Mouse (Mus musculus) limb, embryonic 10.5 days (tissue): ENCODE results near the gene Ralgapa2. TPM values are rescaled to one million over a fixed set of nuclear protein-coding genes. Genes with fewer than 3 reads are reported as not detected.
"Not testable (repeated sequence)": the region's sequence is repeated elsewhere in the genome, so short reads cannot be mapped to it uniquely, and the experiment has no call there.

ENCODE experiments used
- DNase-seq: peaks from one replicate; pipeline ENCODE4 v3.0.0-alpha.2; 2017; ENCODE audit warnings: low spot score
- H3K27ac ChIP-seq: fragments of 300-500 bp; sonication (generic); 2 replicates; pipeline ENCODE4 v1.5.1; 2016; ENCODE audit warnings: mild to moderate bottlenecking
- H3K27me3 ChIP-seq: fragments of 300-500 bp; sonication (generic); 2 replicates; pipeline ENCODE4 v1.6.1; 2016; ENCODE audit warnings: low read depth, mild to moderate bottlenecking; ENCODE audit not compliant: poor library complexity, severe bottlenecking
- H3K36me3 ChIP-seq: fragments of 300-500 bp; sonication (generic); 2 replicates; pipeline ENCODE4 v1.6.1; 2016; ENCODE audit warnings: mild to moderate bottlenecking, moderate library complexity
- H3K4me1 ChIP-seq: fragments of 300-500 bp; sonication (generic); 2 replicates; pipeline ENCODE4 v1.6.1; 2016
- H3K4me3 ChIP-seq: fragments of 300-500 bp; sonication (generic); 2 replicates; pipeline ENCODE4 v1.5.1; 2016; ENCODE audit warnings: mild to moderate bottlenecking, moderate library complexity
- H3K9me3 ChIP-seq: fragments of 300-500 bp; sonication (generic); replicated peaks from 2 replicates; pipeline ENCODE4 v1.6.1; 2016; ENCODE audit warnings: mild to moderate bottlenecking
- whole genome bisulfite sequencing: fragments of 180-500 bp; shearing (Covaris S2); methylation state at CpG from one replicate; pipeline ENCODE4 v1.1.7; 2016; 5-methylcytosine and 5-hydroxymethylcytosine counted together
- polyA plus RNA-seq: library from polyadenylated mRNA; unstranded; fragments of >200 nt; fragmentation: Nextera tagmentation; extraction: Ambion mirVana; gene quantifications from 2 replicates; pipeline ENCODE4 v1.2.1, GENCODE M21; 2016

Gene Ralgapa2
- polyA plus RNA-seq, 1 experiment from 2014 or later: 9.0 TPM

- no peaks in the 10 kb centered on the region for H3K9me3 ChIP-seq
- WGBS: 92% methylated on average over 5 of the region's 5 CpGs
- no peak overlapping the region for H3K4me3 ChIP-seq
- H3K27ac ChIP-seq: no peak overlapping the region
- no peak for DNase-seq
- H3K36me3 ChIP-seq: no peaks in the 10 kb centered on the region
- H3K4me1 ChIP-seq: no peaks in the 10 kb centered on the region
- H3K27me3 ChIP-seq: no peaks in the 10 kb centered on the region
Measured at GRCm38 (mm10) chr2:146491830-146492610, 20.1 kb downstream of the Ralgapa2 start.

GRCm38 (mm10) chr2:146490926-146491325 lies 21.2 kb downstream of the Ralgapa2 start:
- 88% methylated on average over 1 of the region's 1 CpGs for WGBS
- Histone ChIP-seq H3K36me3 (no peaks in the 10 kb centered on the region), H3K4me1 (no peaks in the 10 kb centered on the region), H3K9me3 (no peaks in the 10 kb centered on the region), H3K27me3 (no peaks in the 10 kb centered on the region), H3K4me3 (no peak overlapping the region), H3K27ac (no peak overlapping the region)
- DNase-seq: no peak

- H3K27ac ChIP-seq: no peak overlapping the region
- DNase-seq: no peak
- no peaks in the 10 kb centered on the region for H3K4me1 ChIP-seq
- no peaks in the 10 kb centered on the region for H3K27me3 ChIP-seq
- no peaks in the 10 kb centered on the region for H3K9me3 ChIP-seq
- no peak overlapping the region for H3K4me3 ChIP-seq
- 93% methylated on average over 3 of the region's 3 CpGs for WGBS
- no peaks in the 10 kb centered on the region for H3K36me3 ChIP-seq
Measured at GRCm38 (mm10) chr2:146488291-146488690, 23.9 kb downstream of the Ralgapa2 start.

DNA sequence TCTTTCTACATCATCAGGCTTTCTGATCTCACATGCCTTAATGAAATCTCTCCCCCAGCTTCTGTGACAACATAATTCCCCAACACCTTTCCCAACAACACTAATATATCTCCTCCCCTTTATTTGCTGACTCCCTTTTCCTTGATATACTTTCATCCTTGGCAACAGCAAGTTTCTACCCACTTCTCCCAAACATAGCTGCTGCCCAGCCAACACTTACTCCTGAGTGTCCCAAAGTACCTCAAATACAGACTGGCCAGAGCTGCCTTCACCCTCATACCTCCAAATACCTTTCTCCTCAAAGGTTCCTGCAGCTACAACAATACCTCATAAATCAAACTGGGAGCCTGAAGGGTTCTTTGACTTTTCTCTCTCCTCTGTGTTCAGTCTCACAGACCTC lies 29.3 kb downstream of the Ralgapa2 start:
- H3K27me3 ChIP-seq: no peaks in the 10 kb centered on the region
- H3K9me3 ChIP-seq: no peaks in the 10 kb centered on the region
- no peaks in the 10 kb centered on the region for H3K4me1 ChIP-seq
- H3K27ac ChIP-seq: no peak overlapping the region
- DNase-seq: no peak
- 0 out of 2 replicates have a peak, but pooled peaks cover 4% of the 10 kb centered on the region for H3K36me3 ChIP-seq
- H3K4me3 ChIP-seq: no peak overlapping the region

GRCm38 (mm10) chr2:146477491-146477890 lies 34.7 kb downstream of the Ralgapa2 start:
- Histone ChIP-seq H3K27ac (no peak overlapping the region), H3K27me3 (no peaks in the 10 kb centered on the region), H3K9me3 (no peaks in the 10 kb centered on the region), H3K4me3 (no peak overlapping the region), H3K4me1 (peaks cover 11% of the 10 kb centered on the region), H3K36me3 (0 out of 2 replicates have a peak, but pooled peaks cover 4% of the 10 kb centered on the region)
- no peak for DNase-seq
- 95% methylated on average over 4 of the region's 4 CpGs for WGBS

- DNase-seq: no peak
- 0 out of 2 replicates have a peak, but pooled peaks cover 4% of the 10 kb centered on the region for H3K36me3 ChIP-seq
- H3K27me3 ChIP-seq: no peaks in the 10 kb centered on the region
- no peak overlapping the region for H3K4me3 ChIP-seq
- H3K9me3 ChIP-seq: no peaks in the 10 kb centered on the region
- peaks cover 17% of the 10 kb centered on the region for H3K4me1 ChIP-seq
- H3K27ac ChIP-seq: no peak overlapping the region
- 93% methylated on average over 6 of the region's 6 CpGs for WGBS
Measured at GRCm38 (mm10) chr2:146476428-146476972, 35.6 kb downstream of the Ralgapa2 start.

GRCm38 (mm10) chr2:146476001-146476400 lies 36.1 kb downstream of the Ralgapa2 start:
- Histone ChIP-seq H3K36me3 (0 out of 2 replicates have a peak, but pooled peaks cover 4% of the 10 kb centered on the region), H3K9me3 (no peaks in the 10 kb centered on the region), H3K4me1 (peaks cover 17% of the 10 kb centered on the region), H3K27me3 (no peaks in the 10 kb centered on the region), H3K27ac (no peak overlapping the region), H3K4me3 (no peak overlapping the region)
- DNase-seq: no peak

DNA sequence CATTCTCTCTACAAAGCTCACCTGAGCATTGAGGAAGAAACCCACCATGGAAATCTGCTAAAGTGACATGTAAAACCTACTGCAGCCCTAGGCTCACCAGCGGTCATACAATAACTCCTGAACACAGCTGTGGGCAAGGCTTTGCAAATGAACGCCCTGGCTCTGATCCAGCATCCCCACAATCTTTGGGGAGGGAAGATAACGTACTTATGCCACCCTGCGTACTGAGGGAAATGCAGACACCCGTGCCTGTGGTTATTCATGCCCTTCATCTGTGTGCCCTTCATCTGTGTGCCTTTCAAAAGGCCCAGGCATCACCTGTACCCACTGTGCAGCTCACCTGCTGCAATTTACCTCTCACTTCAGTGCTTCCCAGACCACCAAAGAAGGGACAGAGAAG lies 41.2 kb downstream of the Ralgapa2 start:
- H3K27ac ChIP-seq: no peak overlapping the region
- WGBS: 81% methylated on average over 5 of the region's 5 CpGs

GRCm38 (mm10) chr2:146469707-146470420 lies 42.3 kb downstream of the Ralgapa2 start:
- H3K4me1 ChIP-seq: peaks cover 17% of the 10 kb centered on the region
- H3K9me3 ChIP-seq: no peaks in the 10 kb centered on the region
- no peak overlapping the region for H3K27ac ChIP-seq
- H3K36me3 ChIP-seq: no peaks in the 10 kb centered on the region
- no peaks in the 10 kb centered on the region for H3K27me3 ChIP-seq
- 71% methylated on average over 12 of the region's 12 CpGs for WGBS
- DNase-seq: no peak
- H3K4me3 ChIP-seq: no peak overlapping the region

More for the DNA sequence above, 41.2 kb downstream of the Ralgapa2 start:
- H3K36me3 ChIP-seq: no peaks in the 10 kb centered on the region
- H3K4me1 ChIP-seq: peaks cover 17% of the 10 kb centered on the region
- no peaks in the 10 kb centered on the region for H3K9me3 ChIP-seq
- no peak for DNase-seq
- H3K27me3 ChIP-seq: no peaks in the 10 kb centered on the region
- H3K4me3 ChIP-seq: no peak overlapping the region

- H3K27ac ChIP-seq: no peak overlapping the region
- H3K9me3 ChIP-seq: no peaks in the 10 kb centered on the region
- WGBS: 98% methylated on average over 2 of the region's 2 CpGs
- no peaks in the 10 kb centered on the region for H3K36me3 ChIP-seq
- H3K4me3 ChIP-seq: no peak overlapping the region
- peaks cover 17% of the 10 kb centered on the region for H3K4me1 ChIP-seq
- H3K27me3 ChIP-seq: no peaks in the 10 kb centered on the region
- DNase-seq: no peak
Measured at GRCm38 (mm10) chr2:146468898-146469297, 43.2 kb downstream of the Ralgapa2 start.

DNA sequence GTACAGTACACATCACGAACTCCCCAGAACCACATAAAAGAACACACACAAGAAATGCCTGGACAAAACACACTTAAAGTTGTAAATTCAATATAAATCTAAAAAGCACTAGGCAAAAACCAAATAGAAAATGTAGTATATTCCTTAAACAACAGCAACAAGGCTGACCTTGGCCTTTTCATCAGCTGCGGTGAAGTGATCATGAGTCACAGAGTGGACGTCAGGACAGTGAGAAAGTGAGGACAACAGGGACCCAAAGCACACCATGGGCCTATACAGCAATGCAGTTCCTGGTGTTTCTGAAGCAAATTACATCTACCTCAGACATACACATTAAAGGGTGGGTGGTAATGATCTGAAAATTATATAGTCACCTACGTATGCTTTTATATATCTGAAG lies 44.1 kb downstream of the Ralgapa2 start:
- Histone ChIP-seq H3K9me3 (no peaks in the 10 kb centered on the region), H3K27me3 (no peaks in the 10 kb centered on the region), H3K27ac (no peak overlapping the region), H3K4me1 (peaks cover 12% of the 10 kb centered on the region), H3K4me3 (no peak overlapping the region), H3K36me3 (no peaks in the 10 kb centered on the region)
- 93% methylated on average over 4 of the region's 4 CpGs for WGBS
- DNase-seq: no peak

- H3K27ac ChIP-seq, H3K4me3 ChIP-seq, DNase-seq, H3K4me1 ChIP-seq, H3K9me3 ChIP-seq, H3K36me3 ChIP-seq, H3K27me3 ChIP-seq: not testable (repeated sequence)
- 91% methylated on average over 3 of the region's 3 CpGs for WGBS
Measured at GRCm38 (mm10) chr2:146466811-146467210, 45.3 kb downstream of the Ralgapa2 start.

- peaks cover 7% of the 10 kb centered on the region for H3K4me1 ChIP-seq
- no peak overlapping the region for H3K4me3 ChIP-seq
- WGBS: 69% methylated on average over 2 of the region's 2 CpGs
- no peaks in the 10 kb centered on the region for H3K9me3 ChIP-seq
- H3K27ac ChIP-seq: no peak overlapping the region
- DNase-seq: no peak
- no peaks in the 10 kb centered on the region for H3K36me3 ChIP-seq
- H3K27me3 ChIP-seq: no peaks in the 10 kb centered on the region
Measured at GRCm38 (mm10) chr2:146457494-146457893, 54.6 kb downstream of the Ralgapa2 start.
